Mouse (Mus musculus) urinary bladder, adult 2 months (tissue): ENCODE data around the gene Hyls1. TPM values are rescaled to one million over a fixed set of nuclear protein-coding genes. Genes with fewer than 3 reads are reported as not detected.
"Not testable (repeated sequence)": the region's sequence is repeated elsewhere in the genome, so short reads cannot be mapped to it uniquely, and the experiment has no call there.

Experiments used
- DNase-seq: peaks from one replicate; pipeline ENCODE4 v3.0.0; 2022; ENCODE audit warnings: low spot score
- polyA plus RNA-seq: library from polyadenylated mRNA; depleted of rRNA; stranded (reverse); fragments of >200 nt; gene quantifications from 2 replicates; pipeline ENCODE4 v1.2.3, GENCODE M21; 2012; rRNA removed

Gene Hyls1
- polyA plus RNA-seq, result 2.8 and 2.9 TPM in 2 replicates

GRCm38 (mm10) chr9:35569571-35570534, at the start of gene Hyls1, which contains the start of gene Pate2:
Gene Hyls1, minus strand, starts transcription at chr9:35570398.
Gene Pate2, plus strand, starts transcription at chr9:35570284.
- peak; percentile 80 for DNase-seq

GRCm38 (mm10) chr9:35616784-35617183, 46.6 kb upstream of the Hyls1 start:
- not testable (repeated sequence) for DNase-seq

- DNase-seq, result no peak
These were observed 43.8 kb upstream of the Hyls1 start for GRCm38 (mm10) chr9:35614005-35614404.

- no peak for DNase-seq
These were observed 41.6 kb upstream of the Hyls1 start, which contains the start of gene Pate4 for GRCm38 (mm10) chr9:35611841-35612240. Gene Pate4, minus strand, starts transcription at chr9:35611941.

GRCm38 (mm10) chr9:35607647-35608405, 37.6 kb upstream of the Hyls1 start:
- no peak for DNase-seq

- DNase-seq, result no peak
These were observed 22.7 kb upstream of the Hyls1 start for GRCm38 (mm10) chr9:35592903-35593302.

GRCm38 (mm10) chr9:35587674-35588073, 17.5 kb upstream of the Hyls1 start:
- no peak for DNase-seq

- DNase-seq, result no peak
These were observed 4.2 kb upstream of the Hyls1 start for GRCm38 (mm10) chr9:35574416-35574815.

- no peak for DNase-seq
These were observed 465 bp upstream of the Hyls1 start for GRCm38 (mm10) chr9:35570663-35571062.

- no peak for DNase-seq
These were observed 2.2 kb downstream of the Hyls1 start for GRCm38 (mm10) chr9:35567995-35568394.

- DNase-seq, result no peak
These were observed 5.5 kb downstream of the Hyls1 start for GRCm38 (mm10) chr9:35564536-35565240.

- no peak for DNase-seq
These were observed 8.6 kb downstream of the Hyls1 start for GRCm38 (mm10) chr9:35561583-35561982.

GRCm38 (mm10) chr9:35561076-35561475, 9.1 kb downstream of the Hyls1 start:
- no peak for DNase-seq

- peak; percentile 46 for DNase-seq
These were observed 10.9 kb downstream of the Hyls1 start for GRCm38 (mm10) chr9:35559009-35559890.

GRCm38 (mm10) chr9:35558257-35559008, 11.8 kb downstream of the Hyls1 start, which contains the start of the genes Ddx25 and Pus3:
Gene Ddx25, minus strand, starts transcription at chr9:35558528.
Gene Pus3, plus strand, starts transcription at chr9:35558595.
- no peak for DNase-seq

- DNase-seq, result no peak
These were observed 13.6 kb downstream of the Hyls1 start for GRCm38 (mm10) chr9:35556494-35557102.

- DNase-seq, result no peak
These were observed 21.7 kb downstream of the Hyls1 start for GRCm38 (mm10) chr9:35548455-35548854.

- DNase-seq, result no peak
These were observed 23.5 kb downstream of the Hyls1 start for GRCm38 (mm10) chr9:35546745-35547144.

- no peak for DNase-seq
These were observed 24.5 kb downstream of the Hyls1 start for GRCm38 (mm10) chr9:35545704-35546103.
